Mouse (Mus musculus): ENCODE measurements at regions not wholly inside any gene's neighbourhood (a gene's known extent, or its start where the extent isn't known, plus 50 kb on each side); places are given as distances from the start of the nearest gene placed in this dataset.

GRCm38 (mm10) chr14:26360071-26360470 lies 102.3 kb downstream of the Duxbl3 start:
- Histone ChIP-seq H3K36me3 (ENCODE audit: control insufficient read depth, insufficient read depth) (no peaks in the 10 kb centered on the region), H3K4me3 (ENCODE audit: low read length) (no peak overlapping the region), H3K27me3 (ENCODE audit: control insufficient read depth, insufficient read depth, low read length) (no peaks in the 10 kb centered on the region), H3K27ac (ENCODE audit: low read length) (no peak overlapping the region), H3K9ac (ENCODE audit: low read length) (no peak overlapping the region), H3K4me1 (ENCODE audit: control insufficient read depth, insufficient read depth, low read length) (peaks cover 14% of the 10 kb centered on the region), H3K9me3 (replicated peaks; ENCODE audit: control insufficient read depth, low read length) (no peaks in the 10 kb centered on the region), H3K4me2 (ENCODE audit: low read depth, low read length) (no peak overlapping the region)
- no peak for ATAC-seq (replicated peaks; ENCODE audit: extremely low read depth, insufficient read depth, low FRiP score)
- WGBS = 70% methylated on average over 4 of the region's 4 CpGs

- Histone ChIP-seq H3K36me3 (ENCODE audit: control insufficient read depth, insufficient read depth) (no peaks in the 10 kb centered on the region), H3K9ac (ENCODE audit: low read length) (no peak overlapping the region), H3K4me2 (ENCODE audit: low read depth, low read length) (no peak overlapping the region), H3K4me3 (ENCODE audit: low read length) (no peak overlapping the region), H3K4me1 (ENCODE audit: control insufficient read depth, insufficient read depth, low read length) (peaks cover 14% of the 10 kb centered on the region), H3K27ac (ENCODE audit: low read length) (no peak overlapping the region), H3K9me3 (replicated peaks; ENCODE audit: control insufficient read depth, low read length) (no peaks in the 10 kb centered on the region), H3K27me3 (ENCODE audit: control insufficient read depth, insufficient read depth, low read length) (no peaks in the 10 kb centered on the region)
- 91% methylated on average over 3 of the region's 3 CpGs for WGBS
- no peak for ATAC-seq (replicated peaks; ENCODE audit: extremely low read depth, insufficient read depth, low FRiP score)
These were observed 103.4 kb downstream of the Duxbl3 start for GRCm38 (mm10) chr14:26361206-26361605.
